Mouse (Mus musculus) megakaryocyte progenitor cell, adult 5-6 weeks (primary cell): Measurements from ENCODE around the gene Hacd2. TPM values are rescaled to one million over a fixed set of nuclear protein-coding genes. Genes with fewer than 3 reads are reported as not detected.
A peak's percentile ranks its signal among the peaks of the same experiment; 100 is the strongest.

Experiments
- ATAC-seq: replicated peaks from 2 replicates; pipeline ENCODE4 v1.8.0; 2016; ENCODE audit warnings: mild to moderate bottlenecking, moderate TSS enrichment, inconsistent platforms; ENCODE audit not compliant: poor library complexity
- total RNA-seq, 2 experiments: library from RNA; stranded (forward) in 1 of 2; stranded (reverse) in 1 of 2; fragments of 157-497, 149-512 nt in 1 of 2; fragments of 200-1000 nt in 1 of 2; gene quantifications; 2 replicates each; pipeline versions ENCODE4 v1.2.3 to v1.2.4; 2015 to 2017

Gene Hacd2
- total RNA-seq, 2 experiments from 2014 or later: 12.2 to 75.9 TPM

DNA sequence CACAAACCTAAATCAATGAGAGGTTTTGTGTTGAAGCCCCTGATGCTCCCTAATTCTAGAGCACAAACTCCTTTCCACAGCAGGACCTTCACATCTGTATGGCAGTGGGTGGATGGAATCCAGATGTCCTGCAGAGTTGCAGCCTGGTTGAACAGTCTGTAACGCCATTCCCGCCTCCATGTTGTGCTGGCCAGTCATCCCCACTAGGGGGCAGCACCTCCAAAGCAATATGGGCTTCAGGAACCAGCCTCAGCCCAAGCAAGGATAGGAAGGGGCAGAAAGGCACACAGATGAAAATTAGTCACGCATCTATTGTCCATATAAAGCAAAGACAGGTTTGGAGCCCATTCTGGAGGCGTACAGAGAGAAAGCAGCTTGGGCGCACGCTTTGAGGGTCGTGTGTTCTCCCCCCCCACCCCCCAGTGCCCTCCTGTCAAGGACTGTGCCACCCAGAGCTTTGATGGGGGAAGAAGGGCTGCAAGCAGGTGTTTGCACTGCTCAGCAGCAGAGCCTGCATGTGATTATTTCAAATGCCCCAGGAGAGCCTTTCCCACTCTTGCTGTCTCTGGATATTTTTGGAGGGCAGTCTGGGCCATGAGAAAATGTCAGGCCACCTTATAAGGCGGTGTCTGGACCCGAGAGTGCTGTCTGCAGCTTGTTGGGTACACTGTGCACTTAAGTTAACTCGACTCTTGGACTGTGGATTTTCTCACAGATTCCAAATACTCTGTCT is 88.3 kb downstream of the Hacd2 start:
- peak; percentile 90 for ATAC-seq

- no peak for ATAC-seq
Observed at GRCm38 (mm10) chr16:35111143-35111620, 89.0 kb downstream of the Hacd2 start.

DNA sequence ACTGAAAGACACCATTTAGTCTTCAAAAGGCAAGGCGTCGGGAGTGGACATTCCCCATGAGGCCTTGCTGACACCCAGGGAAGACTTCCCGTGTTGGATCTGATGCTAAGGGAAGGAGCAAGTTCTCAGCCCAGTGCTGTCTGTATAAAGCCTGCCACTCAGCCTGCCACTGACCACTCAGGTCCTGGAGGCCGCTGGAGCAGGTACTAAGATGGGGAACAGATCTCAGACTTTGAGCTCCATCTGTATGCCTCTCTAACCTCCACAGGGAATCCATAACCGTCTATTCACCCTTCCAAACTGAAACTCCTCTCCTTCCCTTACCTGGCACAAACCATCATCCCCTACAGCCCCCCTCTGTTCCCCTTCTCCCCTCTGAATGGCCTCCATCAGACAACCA is 91.3 kb downstream of the Hacd2 start:
- ATAC-seq: no peak

- no peak for ATAC-seq
Observed at GRCm38 (mm10) chr16:35116328-35116956, 94.2 kb downstream of the Hacd2 start.

GRCm38 (mm10) chr16:35117436-35117835 is 95.2 kb downstream of the Hacd2 start:
- no peak for ATAC-seq

DNA sequence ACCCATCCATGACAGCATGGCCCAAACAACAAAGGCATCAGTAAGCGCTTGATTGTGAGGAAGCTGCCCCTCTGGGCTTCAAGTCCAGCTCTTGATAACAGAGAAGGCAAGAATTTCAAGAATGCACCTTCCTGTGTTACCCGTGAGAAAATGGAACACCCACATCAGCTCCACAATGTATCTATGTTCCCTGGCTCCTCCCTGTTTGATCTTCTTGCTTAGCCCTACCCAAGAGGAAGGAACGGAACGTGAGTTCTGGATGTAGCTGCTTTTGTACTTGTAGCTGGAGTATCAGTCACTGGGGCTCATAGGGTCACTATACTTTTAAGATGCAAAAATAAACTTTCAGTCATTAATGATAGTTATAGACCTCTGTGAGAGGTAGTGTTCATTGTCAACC is 98.4 kb downstream of the Hacd2 start:
- no peak for ATAC-seq

GRCm38 (mm10) chr16:35127270-35127669 is 105.0 kb downstream of the Hacd2 start:
- ATAC-seq: no peak

DNA sequence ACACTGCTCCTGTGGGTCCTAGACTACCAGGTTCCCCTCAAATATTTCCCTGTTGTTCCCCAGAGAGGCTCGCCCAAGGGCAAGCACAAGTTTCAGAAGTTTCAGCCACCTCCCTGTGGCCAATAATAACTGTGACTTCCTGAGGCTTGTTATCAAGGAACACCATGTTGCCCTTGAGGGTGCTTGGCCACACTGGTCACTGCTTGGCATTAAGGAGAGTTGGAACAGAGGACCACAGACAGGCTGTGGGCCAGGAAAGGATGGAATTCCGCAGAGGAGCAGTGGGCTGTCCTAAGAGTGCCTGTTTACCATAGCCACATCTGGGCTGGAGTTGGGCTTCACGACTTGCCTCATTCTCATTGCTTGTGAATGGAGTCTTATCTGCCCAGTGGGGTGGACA is 107.9 kb downstream of the Hacd2 start:
- ATAC-seq: no peak

GRCm38 (mm10) chr16:35139416-35139815 is 117.2 kb downstream of the Hacd2 start:
- no peak for ATAC-seq

- no peak for ATAC-seq
Observed at GRCm38 (mm10) chr16:35139873-35140619, 117.8 kb downstream of the Hacd2 start.

DNA sequence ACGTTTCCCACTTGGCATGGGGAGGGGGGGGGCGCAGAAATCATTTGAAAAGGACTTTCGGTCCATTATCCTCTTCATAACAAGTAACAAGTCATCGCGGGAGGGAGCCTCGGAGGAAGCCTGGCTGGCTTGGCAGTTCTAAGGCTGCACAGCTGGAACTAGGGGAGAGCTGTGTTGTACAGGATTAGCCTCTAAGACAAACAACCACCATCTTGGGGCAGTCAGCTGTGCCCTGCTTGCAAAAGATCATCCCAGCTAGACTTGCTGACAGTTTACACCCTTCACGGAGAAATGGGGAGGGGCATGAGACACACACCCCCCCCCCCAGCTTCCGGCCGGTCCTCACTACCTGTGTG is 118.4 kb downstream of the Hacd2 start:
- ATAC-seq: no peak

DNA sequence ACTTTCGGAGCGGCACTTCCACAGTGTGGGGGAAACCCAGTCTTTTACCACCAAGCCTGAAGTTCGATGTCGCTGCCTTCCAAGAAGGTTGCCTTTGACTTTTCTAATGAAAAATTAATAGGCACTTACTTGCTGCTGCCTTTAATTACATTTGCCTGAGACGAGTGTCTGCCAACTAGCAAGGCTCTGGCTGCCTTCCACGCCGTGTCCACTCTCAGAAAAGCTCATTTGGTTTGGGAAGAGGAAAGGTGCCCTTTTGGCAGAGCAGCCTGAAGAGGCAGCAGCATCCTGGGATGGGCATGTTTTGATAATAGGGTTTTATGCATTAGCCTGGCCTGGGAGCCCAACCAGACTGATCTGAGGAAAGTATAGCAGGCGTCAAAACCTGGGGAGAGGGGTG is 119.6 kb downstream of the Hacd2 start:
- ATAC-seq: no peak

GRCm38 (mm10) chr16:35146153-35146552 is 123.9 kb downstream of the Hacd2 start:
- ATAC-seq: no peak

DNA sequence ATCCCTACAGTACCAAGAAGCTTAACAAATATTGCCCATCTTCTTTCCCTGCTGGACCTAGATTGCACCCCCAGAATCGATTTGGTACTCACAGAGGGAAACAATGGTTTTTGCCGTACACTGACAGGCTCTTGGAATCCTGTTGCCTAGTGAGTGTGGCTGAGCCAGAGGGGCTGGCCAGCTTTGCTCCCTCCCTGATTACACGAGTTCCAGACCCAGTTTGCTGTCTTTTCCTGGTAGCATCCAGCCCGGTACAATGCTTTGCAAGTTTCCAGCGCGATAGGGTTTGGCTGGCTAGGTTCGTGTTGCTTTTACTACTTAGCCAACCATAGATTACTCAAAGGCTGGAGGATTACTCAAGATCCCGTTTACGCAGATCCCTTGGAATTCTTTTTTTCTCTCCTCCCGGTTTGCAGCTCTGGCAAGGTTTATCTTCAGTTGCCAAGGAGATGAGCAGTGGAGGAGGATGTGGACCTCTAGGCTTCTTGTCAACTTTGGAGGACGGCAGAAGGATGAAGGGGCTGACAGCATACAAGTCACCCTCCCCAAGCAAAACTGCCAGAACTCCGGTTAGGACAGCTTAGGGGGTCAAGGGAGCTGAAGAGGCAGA is 131.0 kb downstream of the Hacd2 start:
- ATAC-seq: no peak

DNA sequence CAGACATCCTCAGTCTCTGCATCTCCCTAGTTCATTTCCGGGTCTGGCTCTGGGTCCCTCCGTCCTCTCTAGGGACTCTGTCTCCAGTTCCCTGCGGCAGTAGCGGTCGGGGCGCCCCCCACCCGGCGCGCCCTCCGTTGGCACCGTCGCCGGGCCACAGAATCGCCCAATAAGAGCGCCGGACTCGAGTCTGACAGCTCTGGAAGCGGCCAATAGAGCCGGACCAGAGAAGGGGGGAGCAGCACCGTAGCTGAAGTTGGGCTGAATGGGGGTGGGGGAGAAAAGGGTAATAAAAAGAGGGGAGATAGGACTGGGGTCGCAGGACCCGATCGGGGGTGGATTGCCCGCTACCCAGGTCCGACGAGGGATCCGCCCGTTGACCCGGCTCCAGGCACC is 132.0 kb downstream of the Hacd2 start:
- ATAC-seq: no peak

DNA sequence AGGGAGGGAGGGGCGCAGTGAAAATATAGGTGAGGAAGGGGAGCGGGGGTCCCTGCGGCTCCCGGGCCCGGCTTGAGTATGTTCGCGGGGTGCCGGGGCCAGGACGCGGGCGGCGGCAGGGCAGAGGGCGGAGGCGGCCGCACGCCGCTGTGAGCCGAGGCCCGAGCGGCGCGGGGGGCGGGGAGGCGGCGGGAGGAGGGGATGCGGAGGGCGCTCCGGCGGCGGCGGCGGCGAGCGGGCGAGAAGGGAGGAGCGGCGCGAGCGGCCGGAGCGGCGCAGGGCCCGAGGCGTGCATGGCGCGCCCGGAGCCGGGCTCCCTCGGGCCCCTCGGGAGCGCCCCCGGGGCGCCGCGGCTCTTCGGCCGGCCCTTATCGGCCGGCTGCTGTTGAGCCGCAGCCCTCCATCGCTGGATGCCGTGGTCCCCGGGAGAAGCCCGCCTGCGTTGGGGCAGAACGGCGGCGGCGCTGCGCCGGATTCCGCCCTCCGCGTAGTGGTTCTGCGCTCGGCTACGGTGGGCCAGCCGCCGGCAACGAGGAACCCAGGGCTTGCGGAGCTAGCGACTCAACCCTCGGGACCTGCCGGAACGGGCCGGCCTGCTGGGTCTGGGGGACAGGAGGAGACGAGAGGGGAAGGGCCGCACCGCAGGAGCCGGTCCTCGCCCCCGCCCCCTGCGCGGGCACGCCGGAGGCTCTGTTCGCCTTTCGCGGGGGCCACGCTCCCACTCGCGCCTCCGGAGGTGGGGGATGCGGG is 132.6 kb downstream of the Hacd2 start, which contains the start of gene Adcy5:
TSS of gene Adcy5 (plus strand) at position 237 of the 750 bp plus-strand sequence.
- ATAC-seq: no peak

- 0 out of 2 replicates have a peak, but pooled peaks have one; percentile 20 for ATAC-seq
Observed at GRCm38 (mm10) chr16:35155391-35156305, 133.4 kb downstream of the Hacd2 start.

DNA sequence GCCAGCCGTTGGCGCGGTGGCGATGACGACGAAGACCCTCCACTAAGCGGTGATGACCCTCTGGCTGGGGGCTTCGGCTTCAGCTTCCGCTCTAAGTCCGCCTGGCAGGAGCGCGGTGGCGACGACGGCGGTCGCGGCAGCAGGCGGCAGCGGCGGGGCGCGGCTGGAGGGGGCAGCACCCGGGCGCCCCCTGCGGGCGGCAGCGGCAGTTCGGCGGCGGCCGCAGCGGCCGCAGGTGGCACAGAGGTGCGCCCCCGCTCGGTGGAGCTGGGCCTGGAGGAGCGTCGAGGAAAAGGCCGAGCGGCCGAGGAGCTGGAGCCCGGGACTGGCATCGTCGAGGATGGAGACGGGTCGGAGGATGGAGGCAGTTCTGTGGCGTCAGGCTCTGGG is 134.1 kb downstream of the Hacd2 start:
- peak; percentile 80 for ATAC-seq

GRCm38 (mm10) chr16:35156832-35157231 is 134.6 kb downstream of the Hacd2 start:
- ATAC-seq: no peak
